ENCODE assay signal across 8 mouse cellular contexts in genomic region chr1:164247442-164247841, GRCm38 (mm10). TPM values are rescaled to one million over a fixed set of nuclear protein-coding genes. Genes with fewer than 3 reads are reported as not detected.
DNase-seq lines count a peak whose midpoint lies in the region; ATAC-seq and TF ChIP-seq lines count a peak whose summit lies in the region.

No protein-coding gene starts in this region.

- H3K27me3 ChIP-seq in kidney, embryonic 16.5 days (ENCODE audit: insufficient read depth, low read length): no peaks in the 10 kb centered on the region
- H3K27me3 ChIP-seq in embryonic facial prominence, embryonic 13.5 days: peaks cover 4% of the 10 kb centered on the region; the same call in 1 of the 2 replicates
- no peaks in the 10 kb centered on the region for H3K27me3 ChIP-seq in intestine, embryonic 14.5 days (replicated peaks; ENCODE audit: control insufficient read depth, insufficient read depth, low read length)
- H3K27me3 ChIP-seq in myocyte (ENCODE audit: control insufficient read depth, insufficient read depth, insufficient read length): no peaks in the 10 kb centered on the region

- no peaks in the 10 kb centered on the region for H3K36me3 ChIP-seq in kidney, embryonic 16.5 days (ENCODE audit: insufficient read depth, low read length)
- H3K36me3 ChIP-seq in embryonic facial prominence, embryonic 13.5 days: no peaks in the 10 kb centered on the region
- no peaks in the 10 kb centered on the region for H3K36me3 ChIP-seq in intestine, embryonic 14.5 days (ENCODE audit: control insufficient read depth, insufficient read depth, low read length)
- H3K36me3 ChIP-seq in myocyte (ENCODE audit: control insufficient read depth, insufficient read depth): no peaks in the 10 kb centered on the region

- peak overlapping the region; percentile 61 for H3K9ac ChIP-seq in kidney, embryonic 16.5 days (replicated peaks; ENCODE audit: low read length)
- H3K9ac ChIP-seq in embryonic facial prominence, embryonic 13.5 days: peak overlapping the region; percentile 74; the same call in 1 of the 2 replicates
- no peak overlapping the region; the same call in 1 of the 2 replicates for H3K9ac ChIP-seq in intestine, embryonic 14.5 days (ENCODE audit: low read length)

- H3K4me1 ChIP-seq in kidney, embryonic 16.5 days (ENCODE audit: insufficient read depth, low read length): peaks cover 23% of the 10 kb centered on the region
- peaks cover 28% of the 10 kb centered on the region for H3K4me1 ChIP-seq in embryonic facial prominence, embryonic 13.5 days
- peaks cover 9% of the 10 kb centered on the region; the same call in 1 of the 2 replicates for H3K4me1 ChIP-seq in intestine, embryonic 14.5 days (replicated peaks; ENCODE audit: control insufficient read depth, insufficient read depth, low read length)

- peak overlapping the region; percentile 14; the same call in 1 of the 2 replicates for H3K27ac ChIP-seq in kidney, embryonic 16.5 days (ENCODE audit: low read length)
- H3K27ac ChIP-seq in embryonic facial prominence, embryonic 13.5 days: no peak overlapping the region
- no peak overlapping the region for H3K27ac ChIP-seq in intestine, embryonic 14.5 days (ENCODE audit: low read depth)

- no peak for TF ChIP-seq POLR2A in myocyte (IDR thresholded peaks at IDR 0.05; ENCODE audit: insufficient read length, low read depth)

- WGBS in kidney, embryonic 16.5 days: 51% methylated on average over 8 of the region's 8 CpGs
- WGBS in embryonic facial prominence, embryonic 13.5 days: 44% methylated on average over 8 of the region's 8 CpGs
- WGBS in intestine, embryonic 14.5 days: 52% methylated on average over 8 of the region's 8 CpGs

- peak overlapping the region; percentile 77 for H3K4me2 ChIP-seq in kidney, embryonic 16.5 days (replicated peaks; ENCODE audit: low read depth, low read length)
- H3K4me2 ChIP-seq in embryonic facial prominence, embryonic 13.5 days: peak overlapping the region; percentile 78
- peak overlapping the region; percentile 74; the same call in 1 of the 2 replicates for H3K4me2 ChIP-seq in intestine, embryonic 14.5 days (ENCODE audit: low read length)
- H3K4me2 ChIP-seq in myocyte (ENCODE audit: low read depth): peak overlapping the region; percentile 87

- no peak overlapping the region for H3K4me3 ChIP-seq in kidney, embryonic 16.5 days (ENCODE audit: low read length)
- H3K4me3 ChIP-seq in embryonic facial prominence, embryonic 13.5 days: no peak overlapping the region
- no peak overlapping the region for H3K4me3 ChIP-seq in intestine, embryonic 14.5 days (ENCODE audit: low read depth, low read length)
- peak overlapping the region; percentile 38 for H3K4me3 ChIP-seq in myocyte

- peaks cover 26% of the 10 kb centered on the region for H3K79me2 ChIP-seq in myocyte (ENCODE audit: control insufficient read depth, insufficient read depth)

- DNase-seq in kidney, postnatal 14 days: no peak
- DNase-seq in intestine, embryonic 14.5 days (ENCODE audit: low spot score): no peak
- no peak for DNase-seq in urinary bladder, postnatal 36 days (ENCODE audit: low spot score in 2 of 2)
- no peak for DNase-seq in left cerebral cortex, adult 18-20 months (ENCODE audit: low spot score in 2 of 2)
- DNase-seq in yolk sac, embryonic 10.5 days (ENCODE audit: low spot score): no peak

- ATAC-seq in kidney, embryonic 16.5 days (ENCODE audit: low FRiP score, low TSS enrichment): no peak
- ATAC-seq in embryonic facial prominence, embryonic 13.5 days (ENCODE audit: insufficient number of reproducible peaks, insufficient read depth, low FRiP score, low TSS enrichment, low read depth): no peak
- no peak for ATAC-seq in intestine, embryonic 14.5 days (replicated peaks; ENCODE audit: low FRiP score, low TSS enrichment, low read depth)

- H3K9me3 ChIP-seq in kidney, embryonic 16.5 days (ENCODE audit: low read length): no peaks in the 10 kb centered on the region
- no peaks in the 10 kb centered on the region for H3K9me3 ChIP-seq in embryonic facial prominence, embryonic 13.5 days
- no peaks in the 10 kb centered on the region for H3K9me3 ChIP-seq in intestine, embryonic 14.5 days (ENCODE audit: control insufficient read depth, low read length)

- H3ac ChIP-seq in myocyte (ENCODE audit: control insufficient read depth, insufficient read length): no peak overlapping the region

TF ChIP-seq in myocyte, 11 proteins besides CTCF, POLR2A, EP300 and RAD21:
- TF ChIP-seq CEBPB (IDR thresholded peaks at IDR 0.05; ENCODE audit: insufficient read depth, poor library complexity, severe bottlenecking): no peak
- TF ChIP-seq TCF12 (IDR thresholded peaks at IDR 0.05; ENCODE audit: insufficient read depth, poor library complexity, severe bottlenecking): no peak
- no peak for TF ChIP-seq POLR2AphosphoS2 (IDR thresholded peaks at IDR 0.05; ENCODE audit: insufficient read length, low read depth)
- TF ChIP-seq MYOG (IDR thresholded peaks at IDR 0.05; ENCODE audit: control insufficient read depth in 1 of 3, insufficient read depth in 1 of 3, insufficient read length in 2 of 3, low read depth in 2 of 3): no peak
- no peak for TF ChIP-seq E2F4 (IDR thresholded peaks at IDR 0.05; ENCODE audit: insufficient read depth)

RNA-seq across cellular contexts. Expression of gene Slc19a2, which starts 1.4 kb away (rescaled TPM):
- polyA plus RNA-seq in kidney, embryonic 16.5 days (2015; fragmentation: Nextera tagmentation; extraction: Ambion mirVana): 11.3 and 12.1 TPM in 2 replicates
- polyA plus RNA-seq in embryonic facial prominence, embryonic 13.5 days (2015; fragmentation: Nextera tagmentation; extraction: Ambion mirVana): 6.7 and 6.8 TPM in 2 replicates
- 14.2 and 16.5 TPM in 2 replicates for polyA plus RNA-seq in intestine, embryonic 14.5 days (2014; fragmentation: Nextera tagmentation; extraction: Ambion mirVana)
- polyA plus RNA-seq in myocyte (2012; fragmentation: generic; extraction: Trizol): 6.2 TPM
- 10 to 100 TPM; 13.7 TPM for total RNA-seq in left cerebral cortex, adult 18-20 months (2021)

RNA-seq across cellular contexts. Expression of gene Ccdc181, which starts 27.9 kb away (rescaled TPM):
- polyA plus RNA-seq in kidney, embryonic 16.5 days (2015; fragmentation: Nextera tagmentation; extraction: Ambion mirVana): 13.9 and 14.3 TPM in 2 replicates
- 5.1 and 6.8 TPM in 2 replicates for polyA plus RNA-seq in embryonic facial prominence, embryonic 13.5 days (2015; fragmentation: Nextera tagmentation; extraction: Ambion mirVana)
- 9.5 and 10.3 TPM in 2 replicates for polyA plus RNA-seq in intestine, embryonic 14.5 days (2014; fragmentation: Nextera tagmentation; extraction: Ambion mirVana)
- polyA plus RNA-seq in myocyte (2012; fragmentation: generic; extraction: Trizol): 4.1 TPM
- 10 to 100 TPM; 24.6 to 25.3 TPM for total RNA-seq in left cerebral cortex, adult 18-20 months (2021)

RNA-seq across cellular contexts. Expression of gene Nme7, which starts 56.5 kb away (rescaled TPM):
- 56.6 and 64.3 TPM in 2 replicates for polyA plus RNA-seq in kidney, embryonic 16.5 days (2015; fragmentation: Nextera tagmentation; extraction: Ambion mirVana)
- polyA plus RNA-seq in embryonic facial prominence, embryonic 13.5 days (2015; fragmentation: Nextera tagmentation; extraction: Ambion mirVana): 45.4 and 48.3 TPM in 2 replicates
- 34.5 and 37.2 TPM in 2 replicates for polyA plus RNA-seq in intestine, embryonic 14.5 days (2014; fragmentation: Nextera tagmentation; extraction: Ambion mirVana)
- polyA plus RNA-seq in myocyte (2012; fragmentation: generic; extraction: Trizol): 10.7 TPM
- 10 to 100 TPM; 22.2 to 23.2 TPM for total RNA-seq in left cerebral cortex, adult 18-20 months (2021)

RNA-seq across cellular contexts. Expression of gene Blzf1, which starts 59.8 kb away (rescaled TPM):
- polyA plus RNA-seq in kidney, embryonic 16.5 days (2015; fragmentation: Nextera tagmentation; extraction: Ambion mirVana): 31.0 and 31.8 TPM in 2 replicates
- polyA plus RNA-seq in embryonic facial prominence, embryonic 13.5 days (2015; fragmentation: Nextera tagmentation; extraction: Ambion mirVana): 35.0 and 35.3 TPM in 2 replicates
- 22.9 and 23.5 TPM in 2 replicates for polyA plus RNA-seq in intestine, embryonic 14.5 days (2014; fragmentation: Nextera tagmentation; extraction: Ambion mirVana)
- polyA plus RNA-seq in myocyte (2012; fragmentation: generic; extraction: Trizol): 11.4 TPM
- total RNA-seq in left cerebral cortex, adult 18-20 months (2021): 10 to 100 TPM; 22.0 to 23.6 TPM
